Mouse (Mus musculus) kidney, postnatal 10 days (tissue): ENCODE results near the gene Rab11b.

Source experiments
- DNase-seq: peaks from one replicate; pipeline ENCODE4 v3.0.0; 2021; ENCODE audit warnings: mixed read lengths

Rab11b gene

DNA sequence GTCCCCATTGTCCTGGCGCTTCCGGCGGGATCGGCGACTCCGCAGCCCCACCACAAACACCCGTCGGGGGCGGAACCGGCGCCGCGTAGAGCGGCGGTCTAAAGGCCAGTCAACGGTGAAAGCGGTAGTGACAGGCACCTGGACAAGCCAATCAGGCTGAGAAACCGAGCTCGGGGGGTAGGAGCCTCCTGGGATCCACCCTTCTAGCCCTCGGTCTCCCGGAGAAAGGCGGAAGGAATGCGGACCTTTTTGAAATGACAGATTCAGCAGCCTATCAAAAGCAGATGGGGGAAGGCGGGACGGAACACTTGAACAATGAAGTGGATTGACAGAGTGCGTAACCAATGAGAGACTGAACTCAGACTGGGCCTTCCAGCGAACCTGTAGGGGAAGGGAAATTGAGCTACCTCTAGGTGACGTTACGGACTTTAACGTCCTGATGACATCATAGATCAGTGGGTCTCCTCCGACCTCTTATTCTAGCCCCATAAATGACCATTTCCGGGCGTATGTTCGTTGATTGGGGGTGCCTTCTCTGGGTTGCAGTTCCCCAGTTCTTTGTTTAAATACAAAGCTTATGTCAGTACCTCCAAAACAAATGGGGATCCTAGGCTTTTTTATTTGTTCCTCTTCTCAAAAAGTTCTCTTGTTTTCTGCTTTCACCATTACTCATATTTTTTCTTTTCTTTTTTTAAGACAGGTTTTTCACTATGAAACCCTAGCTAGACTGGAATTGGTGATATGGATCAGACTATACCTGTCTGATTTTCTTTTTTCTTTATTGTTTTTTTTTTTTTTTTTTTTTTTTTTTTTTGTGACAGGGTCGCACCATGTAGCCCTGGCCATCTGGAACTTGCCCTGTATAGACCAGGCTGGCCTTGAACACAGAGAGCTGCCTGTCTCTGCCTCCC is at the start of gene Rab11b:
Rab11b (minus strand) TSS at position 276 of the 911 bp plus-strand sequence.
- DNase-seq = peak; percentile 99

- DNase-seq = no peak
Measured at GRCm38 (mm10) chr17:33808192-33808591, 47.9 kb upstream of the Rab11b start.

DNA sequence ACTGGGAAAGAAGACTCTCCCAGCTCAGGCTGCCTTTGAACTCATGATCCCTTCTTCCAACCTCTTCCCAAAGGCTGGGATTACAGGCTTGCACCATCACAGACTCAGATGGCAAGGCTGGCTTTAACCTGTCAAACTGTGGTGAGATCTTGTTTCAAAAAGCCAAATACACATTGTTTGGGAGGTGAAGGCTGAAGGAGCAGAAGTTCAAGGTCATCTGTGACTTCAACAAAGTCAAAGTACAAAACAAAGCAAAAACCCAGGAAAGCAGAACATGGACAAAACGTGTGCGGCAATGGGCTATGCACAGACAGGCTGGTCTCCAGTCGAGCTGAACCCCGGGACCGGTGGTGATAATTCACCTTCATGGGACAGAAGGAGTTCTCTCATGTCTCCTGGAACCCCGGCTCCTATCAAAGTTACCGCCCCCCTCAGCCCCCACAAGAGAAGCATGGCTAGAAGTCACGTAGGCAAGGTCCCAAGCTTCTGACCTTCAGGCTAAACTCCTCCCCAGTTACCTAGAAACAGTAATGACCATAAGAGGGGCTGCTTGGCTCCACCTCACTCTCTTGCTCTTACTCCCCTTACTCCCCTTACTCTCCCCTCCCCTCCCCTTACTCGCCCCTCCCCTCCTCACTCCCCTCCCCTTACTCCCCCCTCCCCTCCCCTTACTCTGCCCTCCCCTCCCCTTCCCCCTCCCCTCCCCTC is 47.0 kb upstream of the Rab11b start:
- DNase-seq = no peak

- DNase-seq = no peak
Measured at GRCm38 (mm10) chr17:33804745-33805144, 44.4 kb upstream of the Rab11b start.

GRCm38 (mm10) chr17:33804205-33804604 is 43.9 kb upstream of the Rab11b start:
- no peak for DNase-seq

GRCm38 (mm10) chr17:33802221-33802620 is 41.9 kb upstream of the Rab11b start:
- DNase-seq = no peak

- DNase-seq = no peak
Measured at GRCm38 (mm10) chr17:33799277-33799676, 38.9 kb upstream of the Rab11b start.

GRCm38 (mm10) chr17:33798306-33798705 is 38.0 kb upstream of the Rab11b start:
- DNase-seq = peak; percentile 58

DNA sequence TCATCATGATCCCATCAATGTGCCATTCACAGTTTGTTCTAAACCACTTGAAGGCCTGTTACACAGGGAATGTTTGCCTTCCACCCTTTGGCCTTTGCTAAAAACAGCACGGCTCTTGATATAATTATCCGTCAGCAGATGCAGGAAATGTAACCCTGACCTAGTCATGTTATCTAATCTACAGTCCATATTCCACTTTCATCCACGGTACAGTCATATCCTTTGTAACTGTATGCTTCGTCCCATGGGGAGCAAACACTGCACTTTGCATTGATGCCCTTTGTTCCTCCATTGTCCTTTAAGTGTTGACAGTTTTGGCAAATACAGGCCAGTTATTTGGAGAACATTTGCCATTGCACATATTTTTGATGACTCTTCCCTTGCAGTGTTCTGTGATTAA is 28.4 kb upstream of the Rab11b start:
- no peak for DNase-seq

GRCm38 (mm10) chr17:33786375-33786774 is 26.0 kb upstream of the Rab11b start:
- no peak for DNase-seq

DNA sequence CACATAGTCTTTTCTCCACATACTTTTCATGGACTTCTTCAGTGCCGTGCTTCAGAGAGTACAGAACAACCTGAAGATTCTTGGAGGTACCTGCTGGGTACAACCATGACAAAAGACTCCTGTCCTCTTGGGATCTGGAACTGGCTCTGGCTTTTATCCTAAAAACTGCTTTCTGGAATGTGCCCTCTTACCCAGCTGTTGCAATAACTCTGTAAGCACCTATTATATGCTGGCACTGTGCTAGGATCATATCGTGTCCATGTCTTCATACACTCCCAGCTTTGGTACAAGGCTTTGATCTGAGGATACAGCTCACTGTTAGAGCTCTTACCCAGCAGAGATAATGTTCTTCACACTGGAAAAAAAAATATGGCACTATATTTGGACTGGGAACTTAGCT is 24.6 kb upstream of the Rab11b start:
- no peak for DNase-seq

DNA sequence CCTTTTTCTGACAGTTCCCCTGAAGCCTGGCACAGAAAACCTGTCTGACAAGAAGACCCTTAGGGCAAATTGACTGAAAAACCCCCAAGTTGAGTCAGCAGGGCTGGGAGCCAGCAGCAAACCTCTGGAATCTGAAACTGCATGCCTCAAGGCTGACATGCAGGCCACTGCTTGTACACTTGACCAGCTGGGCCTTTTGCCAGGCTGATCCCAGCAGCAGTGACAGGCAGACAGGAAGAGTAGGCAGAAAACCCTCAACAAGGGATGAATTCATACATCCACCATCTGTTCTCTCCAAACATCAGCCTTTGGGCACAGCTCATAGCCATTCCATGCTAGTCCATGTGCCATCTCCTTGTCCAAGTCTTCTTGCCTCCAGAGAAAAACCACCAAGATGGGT is 23.1 kb upstream of the Rab11b start:
- peak; percentile 94 for DNase-seq

DNA sequence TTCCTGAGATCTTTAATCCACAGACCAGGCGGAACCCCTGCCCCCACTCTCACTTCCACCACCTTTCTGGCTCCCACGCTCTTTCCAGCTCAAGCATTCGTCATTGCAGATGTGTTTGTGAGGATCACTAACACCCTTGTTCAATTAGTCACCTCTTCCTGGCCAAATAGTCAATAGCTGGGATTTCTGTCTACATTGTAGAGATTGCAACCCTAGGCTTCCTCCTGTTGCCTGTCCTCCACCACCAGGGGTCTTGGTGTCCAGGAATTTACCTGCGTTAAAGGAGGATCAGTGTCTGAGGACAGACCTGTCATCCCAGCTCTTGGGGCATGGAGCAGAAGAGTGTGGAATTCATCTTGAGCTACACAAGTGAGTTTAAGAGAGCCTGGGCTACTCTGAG is 21.7 kb upstream of the Rab11b start:
- DNase-seq = no peak

DNA sequence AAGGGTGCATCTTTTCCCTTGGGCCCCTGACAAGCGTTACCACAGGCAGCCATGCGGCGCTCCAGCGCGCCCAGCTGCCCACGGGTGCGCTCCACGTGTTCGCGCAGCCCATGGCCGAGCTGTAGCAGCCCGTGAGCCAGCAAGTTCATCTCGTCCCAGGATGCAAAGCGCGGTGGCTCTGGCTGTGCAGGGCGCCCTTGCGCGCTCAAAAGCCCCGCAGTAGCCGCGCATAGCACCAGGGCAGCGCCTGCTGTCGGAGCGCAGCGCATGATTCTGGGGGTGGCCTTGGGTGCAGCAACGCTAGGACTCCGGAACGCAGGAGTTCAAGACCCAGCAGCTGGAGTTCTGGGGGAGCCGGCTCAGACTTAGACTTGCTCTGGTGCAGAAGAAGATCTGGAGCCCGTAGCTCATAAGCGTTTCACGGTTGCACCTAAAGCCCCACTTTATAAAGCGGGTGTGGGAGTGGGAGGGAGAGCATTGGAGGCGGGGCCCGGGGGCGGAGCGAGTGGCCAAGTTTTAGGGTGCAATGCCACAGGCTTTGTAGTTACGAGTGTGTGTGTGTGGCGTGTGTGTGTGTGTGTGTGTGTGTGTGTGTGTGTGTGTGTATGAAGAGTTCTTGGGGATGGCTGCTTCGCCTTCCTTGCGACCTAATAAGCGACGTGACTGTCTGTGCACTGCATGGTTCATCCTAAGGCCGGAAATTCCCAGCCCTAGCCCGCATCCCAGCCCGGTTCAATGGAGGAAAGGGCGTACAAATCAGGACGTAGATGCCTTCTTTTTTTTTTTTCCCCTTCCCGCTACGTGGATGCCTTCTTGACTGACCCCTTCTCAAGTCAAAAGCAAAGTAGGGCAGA is 21.0 kb upstream of the Rab11b start, which contains the start of gene Angptl4:
Angptl4 (minus strand) TSS at position 707 of the 854 bp plus-strand sequence.
- peak; percentile 84 for DNase-seq

DNA sequence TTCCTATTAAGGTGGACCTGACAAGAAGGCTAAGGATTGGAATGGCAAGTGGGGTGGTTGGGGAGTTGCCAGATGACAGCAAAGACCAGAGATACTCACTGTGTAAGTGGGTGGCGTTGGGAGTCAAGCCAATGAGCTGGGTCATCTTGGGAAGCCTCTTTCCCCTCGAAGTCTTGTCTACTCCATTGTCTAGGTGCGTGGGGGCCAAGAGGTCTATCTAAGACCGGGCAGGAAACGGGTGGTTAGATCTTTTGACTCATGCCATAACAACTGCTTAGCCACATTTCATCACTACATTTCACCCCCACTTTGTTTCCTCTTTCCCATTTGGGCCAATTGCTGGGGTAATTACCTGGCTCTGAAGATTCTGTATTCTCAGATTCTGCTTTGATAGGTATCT is 20.1 kb upstream of the Rab11b start:
- peak; percentile 55 for DNase-seq

DNA sequence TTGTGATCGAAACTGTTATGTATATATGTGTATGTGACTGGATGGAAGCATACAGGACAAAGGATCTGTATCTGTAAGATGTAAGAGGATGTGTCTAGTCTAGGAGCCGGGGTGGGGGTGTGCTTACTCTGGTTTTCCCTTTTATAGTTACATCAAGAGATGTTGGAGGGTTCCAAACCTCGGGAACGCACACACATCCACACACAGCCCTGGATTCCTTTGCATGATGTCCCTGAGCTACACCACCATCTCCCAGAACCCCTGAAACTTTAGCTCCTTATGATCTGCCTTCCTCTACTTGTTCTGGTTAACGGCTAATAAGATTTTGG is 19.6 kb upstream of the Rab11b start:
- no peak for DNase-seq

GRCm38 (mm10) chr17:33779271-33779966 is 19.1 kb upstream of the Rab11b start:
- peak; percentile 98 for DNase-seq

DNA sequence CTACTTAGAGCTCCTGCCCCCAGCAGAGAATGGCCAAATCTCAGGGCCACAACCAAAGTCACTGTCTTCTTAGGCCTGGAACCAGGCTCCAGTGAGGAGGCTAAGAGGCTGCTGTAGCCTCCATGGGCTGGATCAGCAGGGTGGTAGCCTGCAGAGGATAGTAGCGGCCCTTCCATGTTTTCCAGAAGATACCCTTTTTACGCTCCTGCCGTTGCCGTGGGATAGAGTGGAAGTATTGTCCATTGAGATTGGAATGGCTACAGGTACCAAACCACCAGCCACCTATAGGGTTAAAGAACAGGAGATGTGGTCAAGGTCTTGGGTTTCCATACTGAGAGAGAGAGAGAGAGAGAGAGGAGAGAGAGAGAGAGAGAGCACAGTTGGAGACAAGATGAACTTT is 15.0 kb upstream of the Rab11b start:
- DNase-seq = no peak

GRCm38 (mm10) chr17:33774573-33775155 is 14.3 kb upstream of the Rab11b start:
- no peak for DNase-seq

DNA sequence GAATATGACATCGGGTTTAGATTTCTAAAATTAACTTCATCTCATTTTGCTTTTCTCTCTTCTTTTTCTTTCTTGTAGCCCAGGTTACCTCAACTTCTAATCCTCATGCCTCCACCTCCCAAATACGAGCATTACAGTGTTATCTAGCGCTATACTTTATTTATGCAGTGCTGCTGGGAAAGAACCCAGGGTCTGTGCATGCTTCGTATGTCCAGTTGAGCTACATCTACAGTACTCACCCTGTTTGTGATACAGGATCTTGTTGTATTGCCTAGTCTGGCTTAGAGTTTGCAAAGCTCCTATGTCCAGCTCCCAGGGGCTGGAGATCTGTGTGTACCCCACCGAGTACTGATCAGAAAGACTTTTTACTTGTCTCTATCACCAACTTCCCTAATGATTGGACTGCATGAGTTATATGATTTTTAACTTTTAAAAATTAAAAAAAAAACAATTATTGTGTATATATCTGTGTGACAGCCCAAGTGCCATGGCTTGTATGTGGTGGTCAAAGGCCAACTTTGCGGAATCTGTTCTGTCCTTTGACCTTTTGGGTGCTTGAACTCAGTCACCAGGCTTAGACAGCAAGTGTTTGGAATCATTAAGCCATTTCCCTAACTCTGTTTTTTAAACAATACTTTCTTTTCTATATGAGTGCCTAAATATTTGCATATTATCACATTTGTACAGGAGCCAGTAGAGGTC is 13.7 kb upstream of the Rab11b start:
- DNase-seq = no peak

GRCm38 (mm10) chr17:33773426-33773825 is 13.1 kb upstream of the Rab11b start:
- DNase-seq = no peak
